Mouse (Mus musculus): ENCODE data around the gene Plekhg6. TPM values are rescaled to one million over a fixed set of nuclear protein-coding genes. Genes with fewer than 3 reads are reported as not detected.
A peak's percentile ranks its signal among the peaks of the same experiment; 100 is the strongest.

The Plekhg6 gene
- 0.05 and 0.17 TPM in 2 replicates for polyA plus RNA-seq (2016; fragmentation: Nextera tagmentation; extraction: Ambion mirVana)

DNA sequence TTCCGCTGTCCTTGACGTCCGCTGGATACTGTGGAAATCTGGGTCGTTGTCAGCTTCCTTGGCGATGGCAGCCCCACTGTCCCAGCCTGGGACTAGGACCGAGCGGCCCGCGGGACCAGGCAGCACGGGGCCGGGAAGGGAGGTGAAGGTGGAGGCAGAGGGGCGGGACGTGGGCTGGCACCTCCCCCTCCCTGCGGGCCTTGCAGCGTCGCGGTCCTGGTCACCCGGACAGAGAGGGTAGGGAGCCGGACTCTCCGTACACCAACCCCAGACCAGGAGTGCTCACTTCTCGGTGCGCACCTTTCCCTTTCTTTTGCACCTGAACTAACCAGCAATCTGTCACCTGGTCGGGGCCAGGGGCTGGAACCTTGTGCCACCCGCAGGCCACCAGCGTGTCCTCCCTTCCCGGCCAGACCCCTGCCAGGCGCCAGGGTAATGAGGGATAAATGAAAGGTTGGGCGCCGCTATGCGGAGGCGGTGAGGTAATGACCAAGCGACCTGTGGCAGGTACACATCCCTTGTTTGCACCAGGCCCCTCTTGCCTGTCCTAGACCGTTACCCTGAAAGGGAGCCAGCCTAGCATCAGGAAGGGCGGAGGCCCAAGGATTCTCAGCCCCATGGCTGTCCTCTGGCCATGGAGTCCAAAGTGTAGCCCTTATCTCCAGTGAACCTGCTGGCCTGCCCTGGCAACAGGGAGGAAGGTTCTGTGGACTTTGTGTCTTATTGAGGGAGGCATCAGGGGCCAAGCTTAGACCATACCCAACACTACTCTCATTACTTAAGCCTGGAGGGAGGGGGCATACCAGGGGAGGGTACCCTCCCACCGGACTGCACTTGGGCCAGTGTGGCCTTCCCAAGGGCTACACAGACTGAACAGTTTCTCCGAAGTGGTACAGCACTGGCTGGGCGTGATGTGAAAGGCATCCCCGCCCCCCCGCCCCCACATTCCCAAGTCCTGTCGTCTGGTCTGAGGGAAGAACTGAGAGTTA lies at the start of gene Plekhg6:
TSS of gene Plekhg6 (minus strand) at position 422 of the 989 bp plus-strand sequence.
- Histone ChIP-seq H3K4me3 (peak within 1 kb of the TSS; percentile 37), H3K36me3 (no peaks in the 10 kb centered on the region), H3K27me3 (peaks cover 67% of the 10 kb centered on the region), H3K9me3 (no peaks in the 10 kb centered on the region), H3K4me1 (peaks cover 18% of the 10 kb centered on the region), H3K4me2 (replicated peaks) (peak within 1 kb of the TSS; percentile 54), H3K9ac (replicated peaks) (no peak within 1 kb of the TSS; the same call in 1 of the 2 replicates), H3K27ac (replicated peaks) (no peak within 1 kb of the TSS)
- peak; percentile 28; the same call in 1 of the 2 replicates for ATAC-seq (ENCODE audit: low FRiP score, low read depth)
- 10% methylated on average over 40 of the region's 40 CpGs for WGBS

DNA sequence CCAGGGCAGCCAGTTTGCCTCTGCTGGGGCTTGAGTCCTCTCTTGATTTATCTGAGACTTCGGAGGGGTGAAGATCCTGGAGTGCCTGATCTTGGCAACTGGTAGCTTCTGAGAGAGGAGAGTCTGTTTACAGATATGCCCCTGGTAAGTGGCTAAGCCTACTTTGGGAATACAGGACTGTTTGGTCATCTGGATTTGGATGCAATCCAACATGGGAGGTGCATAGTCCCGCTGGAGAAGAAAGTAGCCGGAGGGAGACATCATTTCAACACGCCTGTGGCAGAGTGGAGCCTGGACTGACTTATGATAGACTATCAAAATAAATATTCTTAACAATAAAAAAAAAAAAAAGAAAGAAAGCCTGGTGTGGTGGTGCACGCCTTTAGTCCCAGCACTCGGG lies 49.1 kb upstream of the Plekhg6 start:
- Histone ChIP-seq H3K4me3 (no peak overlapping the region), H3K36me3 (no peaks in the 10 kb centered on the region), H3K27me3 (no peaks in the 10 kb centered on the region), H3K9me3 (no peaks in the 10 kb centered on the region), H3K4me1 (peaks cover 9% of the 10 kb centered on the region; the same call in 1 of the 2 replicates), H3K27ac (replicated peaks) (no peak overlapping the region), H3K9ac (replicated peaks) (no peak overlapping the region), H3K4me2 (replicated peaks) (no peak overlapping the region)
- no peak for ATAC-seq (ENCODE audit: low FRiP score, low read depth)
- WGBS, result 93% methylated on average over 6 of the region's 6 CpGs

DNA sequence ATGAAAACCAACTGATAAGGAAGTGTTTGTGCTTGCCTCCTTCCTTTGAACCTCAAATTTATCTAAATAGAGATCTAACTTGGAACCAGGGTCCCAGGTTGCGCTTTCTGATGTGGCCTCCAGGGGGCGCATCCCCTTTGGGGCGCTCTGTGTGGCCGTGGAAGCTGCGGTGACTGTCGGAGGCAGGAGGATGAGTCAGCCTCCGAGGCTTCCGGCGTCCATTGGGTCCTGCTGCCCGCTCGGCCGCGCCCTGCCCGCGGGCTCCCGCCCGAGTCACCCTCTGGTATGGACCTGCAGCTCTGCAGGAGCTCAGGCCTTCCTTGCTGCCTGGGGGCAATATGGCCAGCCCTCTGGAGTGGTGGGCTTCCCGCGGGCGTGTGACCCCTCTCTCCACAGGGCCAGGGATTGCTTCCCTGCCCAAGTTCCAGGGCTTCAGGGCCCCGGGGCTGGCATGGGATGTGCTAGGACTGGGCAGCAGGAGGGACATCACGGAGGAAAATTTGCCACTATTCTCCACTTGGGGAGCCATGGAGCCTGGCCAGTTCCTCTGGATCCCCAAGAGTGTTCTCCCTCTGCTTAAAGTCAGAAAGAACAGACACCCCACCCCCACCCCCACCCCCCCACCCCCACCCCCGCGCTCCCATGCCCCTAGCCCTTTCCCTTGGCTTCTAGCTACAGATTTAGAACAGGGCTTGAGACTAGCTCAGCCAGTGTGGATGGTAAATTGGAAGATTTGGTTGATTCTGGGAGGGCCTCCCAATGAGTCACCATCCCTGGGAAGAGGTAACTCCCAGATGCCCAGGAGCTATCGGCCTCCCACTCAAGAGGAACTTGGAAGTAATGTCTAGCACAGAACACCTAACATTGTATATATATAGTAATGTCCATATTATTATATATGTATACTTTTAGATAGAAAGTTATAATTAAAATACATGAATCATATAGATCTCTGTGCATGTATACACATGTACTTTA lies 46.1 kb upstream of the Plekhg6 start:
- peaks cover 21% of the 10 kb centered on the region; the same call in 1 of the 2 replicates for H3K4me1 ChIP-seq
- H3K27ac ChIP-seq (replicated peaks), result no peak overlapping the region
- peak overlapping the region; percentile 70 for H3K4me2 ChIP-seq (replicated peaks)
- peak; percentile 88 for ATAC-seq (ENCODE audit: low FRiP score, low read depth)
- H3K27me3 ChIP-seq, result peaks cover 11% of the 10 kb centered on the region; the same call in 1 of the 2 replicates
- WGBS, result 3% methylated on average over 23 of the region's 25 CpGs
- no peaks in the 10 kb centered on the region for H3K36me3 ChIP-seq
- H3K9me3 ChIP-seq, result no peaks in the 10 kb centered on the region
- H3K4me3 ChIP-seq, result peak overlapping the region; percentile 48
- peak overlapping the region; percentile 63 for H3K9ac ChIP-seq (replicated peaks)

DNA sequence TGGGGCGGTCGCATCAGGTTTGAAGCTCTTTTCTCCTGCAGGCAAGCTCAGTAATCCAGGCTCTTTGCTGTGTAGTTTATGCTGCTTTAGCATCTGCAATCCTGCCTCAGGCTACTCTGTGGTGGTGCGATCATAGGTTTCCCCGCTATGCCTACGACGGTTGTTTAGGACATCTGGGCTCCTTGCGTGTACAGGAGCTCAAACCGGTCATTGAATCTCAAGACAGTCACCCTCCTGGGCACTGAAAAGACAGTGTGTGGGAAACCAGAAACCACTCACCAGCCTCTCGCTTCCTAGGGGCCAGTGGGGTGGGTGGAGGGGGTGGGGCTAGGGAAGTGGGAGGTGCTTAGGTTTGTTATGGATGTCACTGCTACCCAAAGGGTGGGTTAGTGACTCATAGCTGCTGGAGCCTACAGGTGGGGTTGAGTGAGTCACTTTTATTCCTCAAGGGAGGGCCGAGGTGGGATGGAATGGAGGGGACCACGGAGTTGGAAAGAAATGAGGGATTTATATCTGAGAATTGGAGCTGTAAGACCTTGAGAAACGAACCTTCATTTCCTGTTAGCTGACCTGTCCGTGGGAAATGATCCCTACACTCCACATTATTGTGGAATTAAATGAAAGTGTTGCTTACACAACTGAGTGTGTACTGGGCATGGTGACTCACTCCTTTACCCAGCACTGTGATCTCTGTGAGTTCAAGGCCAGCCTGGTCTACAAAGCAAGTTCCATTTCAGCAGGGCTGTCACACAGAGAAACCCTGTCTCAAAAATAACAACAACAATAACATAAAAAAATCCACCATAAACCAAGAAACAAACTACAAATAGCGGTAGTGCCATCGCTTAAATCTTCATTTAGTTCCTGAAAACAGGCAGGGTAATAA lies 44.9 kb upstream of the Plekhg6 start:
- ATAC-seq (ENCODE audit: low FRiP score, low read depth), result no peak
- Histone ChIP-seq H3K4me1 (peaks cover 21% of the 10 kb centered on the region; the same call in 1 of the 2 replicates), H3K9ac (replicated peaks) (no peak overlapping the region), H3K9me3 (no peaks in the 10 kb centered on the region), H3K36me3 (no peaks in the 10 kb centered on the region), H3K27ac (replicated peaks) (no peak overlapping the region), H3K4me3 (no peak overlapping the region), H3K27me3 (peaks cover 11% of the 10 kb centered on the region; the same call in 1 of the 2 replicates), H3K4me2 (replicated peaks) (no peak overlapping the region)
- WGBS, result 58% methylated on average over 15 of the region's 15 CpGs

DNA sequence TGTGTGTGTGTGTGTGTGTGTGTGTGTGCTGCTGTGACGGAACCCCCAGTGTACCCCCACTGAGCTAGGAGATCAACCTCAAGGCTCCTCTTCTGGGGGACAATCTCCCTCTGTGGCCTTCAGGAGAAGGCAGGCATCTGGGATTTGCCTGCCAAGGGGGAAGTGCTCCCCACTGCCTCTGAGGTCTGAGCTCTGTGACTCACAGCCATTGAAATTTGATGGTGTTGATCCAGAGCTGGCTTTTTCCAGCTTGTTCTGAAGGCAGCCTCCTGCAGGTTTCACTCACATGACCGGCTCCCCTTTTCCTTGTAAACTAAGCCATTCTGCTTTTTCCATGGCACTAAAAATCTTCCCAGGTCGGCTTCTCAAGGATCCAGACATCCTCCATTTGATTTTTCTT lies 43.6 kb upstream of the Plekhg6 start:
- Histone ChIP-seq H3K27ac (replicated peaks) (no peak overlapping the region), H3K4me2 (replicated peaks) (no peak overlapping the region), H3K4me3 (no peak overlapping the region), H3K9ac (replicated peaks) (no peak overlapping the region), H3K4me1 (peaks cover 21% of the 10 kb centered on the region; the same call in 1 of the 2 replicates), H3K9me3 (no peaks in the 10 kb centered on the region), H3K36me3 (no peaks in the 10 kb centered on the region), H3K27me3 (peaks cover 14% of the 10 kb centered on the region; the same call in 1 of the 2 replicates)
- WGBS, result 67% methylated on average over 3 of the region's 3 CpGs
- no peak for ATAC-seq (ENCODE audit: low FRiP score, low read depth)

DNA sequence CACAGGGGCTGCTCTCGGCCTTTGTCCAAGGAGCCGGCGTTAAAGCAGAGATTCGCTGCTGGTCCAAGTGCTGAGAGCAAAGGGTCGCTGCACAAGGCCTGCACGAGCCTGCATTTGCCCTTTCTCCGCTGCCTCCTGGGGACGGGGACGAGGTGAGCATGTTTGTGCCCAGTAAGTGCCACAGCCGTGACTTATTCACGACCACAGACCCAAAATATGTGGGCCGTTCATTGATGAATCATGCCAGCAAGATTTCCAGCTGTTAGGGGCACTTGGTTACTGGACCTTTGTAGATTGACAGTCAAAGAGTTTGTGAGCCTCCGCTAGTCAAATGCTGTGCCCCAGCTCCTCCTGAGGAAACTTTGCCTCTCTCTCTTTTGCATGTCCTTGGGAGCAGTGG lies 42.9 kb upstream of the Plekhg6 start:
- Histone ChIP-seq H3K36me3 (no peaks in the 10 kb centered on the region), H3K4me1 (peaks cover 21% of the 10 kb centered on the region; the same call in 1 of the 2 replicates), H3K4me2 (replicated peaks) (no peak overlapping the region), H3K9ac (replicated peaks) (no peak overlapping the region), H3K27me3 (peaks cover 14% of the 10 kb centered on the region; the same call in 1 of the 2 replicates), H3K27ac (replicated peaks) (no peak overlapping the region), H3K4me3 (no peak overlapping the region), H3K9me3 (no peaks in the 10 kb centered on the region)
- ATAC-seq (ENCODE audit: low FRiP score, low read depth), result no peak
- WGBS, result 37% methylated on average over 13 of the region's 13 CpGs

DNA sequence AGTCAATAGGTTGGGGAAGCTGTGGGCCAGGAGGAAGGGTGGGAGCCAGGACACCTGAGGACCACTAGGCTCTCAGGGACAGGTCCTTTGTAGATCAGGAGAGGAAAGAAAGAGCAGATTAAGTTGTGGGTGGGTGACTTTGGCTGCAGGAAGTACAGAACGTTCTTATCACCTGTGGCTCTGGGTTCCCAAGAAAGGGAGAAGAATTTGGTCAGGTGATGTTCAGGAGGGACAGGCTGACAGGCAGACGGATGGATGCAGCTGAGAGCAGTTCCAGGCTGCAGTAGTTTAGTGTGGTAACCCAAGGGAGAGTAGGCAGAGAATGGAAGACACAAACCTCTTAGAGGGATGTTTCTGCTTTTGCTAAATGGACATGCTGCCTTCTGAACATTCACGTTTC lies 42.5 kb upstream of the Plekhg6 start:
- Histone ChIP-seq H3K4me3 (no peak overlapping the region), H3K36me3 (no peaks in the 10 kb centered on the region), H3K27me3 (peaks cover 14% of the 10 kb centered on the region; the same call in 1 of the 2 replicates), H3K9me3 (no peaks in the 10 kb centered on the region), H3K27ac (replicated peaks) (no peak overlapping the region), H3K4me1 (peaks cover 21% of the 10 kb centered on the region; the same call in 1 of the 2 replicates), H3K9ac (replicated peaks) (no peak overlapping the region), H3K4me2 (replicated peaks) (peak overlapping the region; percentile 40)
- ATAC-seq (ENCODE audit: low FRiP score, low read depth), result no peak
- 38% methylated on average over 3 of the region's 3 CpGs for WGBS

DNA sequence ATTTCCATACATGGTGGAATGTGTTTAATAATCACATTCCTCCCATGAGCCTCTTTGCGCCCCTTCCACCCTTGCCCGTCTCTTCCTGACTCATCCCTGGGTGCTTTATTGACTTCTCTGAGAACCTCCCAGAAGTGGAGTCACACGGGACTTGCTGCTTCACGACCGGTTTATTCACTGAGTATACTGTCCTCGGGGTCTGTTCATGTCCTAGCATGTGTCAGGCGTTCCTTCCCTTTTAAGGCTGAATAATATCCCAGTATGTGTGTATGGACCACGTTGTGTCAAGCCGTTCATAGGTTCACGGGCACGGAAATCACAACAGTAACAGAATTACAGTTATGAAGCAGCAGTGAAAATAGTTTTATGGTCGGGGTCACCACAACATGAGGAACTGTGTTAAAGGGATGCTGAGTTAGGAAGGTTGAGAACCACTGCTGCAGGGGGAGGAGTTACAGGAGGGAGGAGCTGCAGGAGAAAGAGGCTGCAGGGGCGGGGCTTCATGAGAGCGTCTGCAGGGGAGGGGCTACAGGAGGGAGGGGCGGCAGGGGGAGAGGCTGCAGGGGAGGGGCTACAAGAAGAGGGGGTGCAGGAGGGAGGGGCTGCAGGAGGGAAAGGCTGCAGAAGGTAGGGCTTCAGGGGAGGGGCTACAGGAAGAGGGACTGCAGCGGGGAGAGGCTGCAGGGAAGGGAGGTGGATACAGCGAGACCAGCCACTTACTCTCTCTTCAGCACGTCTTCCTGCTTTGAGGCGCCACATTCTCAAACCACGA lies 41.6 kb upstream of the Plekhg6 start:
- H3K27ac ChIP-seq (replicated peaks), result no peak overlapping the region
- H3K4me2 ChIP-seq (replicated peaks), result peak overlapping the region; percentile 40
- no peak overlapping the region for H3K9ac ChIP-seq (replicated peaks)
- 27% methylated on average over 17 of the region's 20 CpGs for WGBS
- no peaks in the 10 kb centered on the region for H3K9me3 ChIP-seq
- peaks cover 18% of the 10 kb centered on the region for H3K27me3 ChIP-seq
- ATAC-seq (ENCODE audit: low FRiP score, low read depth), result no peak
- H3K4me3 ChIP-seq, result peak overlapping the region; percentile 9; the same call in 1 of the 2 replicates
- H3K4me1 ChIP-seq, result peaks cover 21% of the 10 kb centered on the region; the same call in 1 of the 2 replicates
- H3K36me3 ChIP-seq, result no peaks in the 10 kb centered on the region

DNA sequence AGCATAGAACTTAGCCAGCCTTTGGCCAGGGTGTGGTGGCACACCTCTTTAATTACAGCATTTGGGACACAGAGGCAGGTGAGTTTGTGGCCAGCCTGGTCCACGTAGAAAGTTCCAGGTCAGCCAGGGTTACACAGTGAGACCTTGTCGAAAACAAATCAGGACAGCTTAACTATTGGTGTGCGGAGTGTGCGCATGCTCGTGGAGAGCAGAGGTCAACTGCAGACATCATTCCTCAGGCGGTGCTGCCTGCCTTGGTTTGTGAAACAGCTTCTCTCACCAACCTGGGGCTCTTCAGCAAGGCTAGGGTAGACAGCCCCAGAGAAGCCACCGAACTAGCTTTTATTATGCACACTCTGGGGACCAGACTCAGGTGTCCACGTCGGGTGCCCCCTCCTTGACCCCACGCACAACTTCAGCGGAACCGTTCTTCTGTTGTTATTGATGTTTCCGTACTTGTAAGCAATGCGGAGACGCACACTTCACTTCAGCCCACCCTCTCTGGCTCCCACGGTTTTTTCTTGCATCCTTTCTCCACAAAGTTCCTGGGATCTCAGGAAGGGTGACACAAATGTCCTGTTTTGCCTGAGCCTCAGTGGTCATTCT lies 40.0 kb upstream of the Plekhg6 start:
- no peak overlapping the region for H3K9ac ChIP-seq (replicated peaks)
- H3K9me3 ChIP-seq, result no peaks in the 10 kb centered on the region
- H3K4me3 ChIP-seq, result no peak overlapping the region
- WGBS, result 81% methylated on average over 16 of the region's 16 CpGs
- ATAC-seq (ENCODE audit: low FRiP score, low read depth), result no peak
- no peak overlapping the region for H3K4me2 ChIP-seq (replicated peaks)
- no peak overlapping the region for H3K27ac ChIP-seq (replicated peaks)
- H3K27me3 ChIP-seq, result peaks cover 18% of the 10 kb centered on the region
- 0 out of 2 replicates have a peak, but pooled peaks cover 11% of the 10 kb centered on the region for H3K4me1 ChIP-seq
- no peaks in the 10 kb centered on the region for H3K36me3 ChIP-seq

DNA sequence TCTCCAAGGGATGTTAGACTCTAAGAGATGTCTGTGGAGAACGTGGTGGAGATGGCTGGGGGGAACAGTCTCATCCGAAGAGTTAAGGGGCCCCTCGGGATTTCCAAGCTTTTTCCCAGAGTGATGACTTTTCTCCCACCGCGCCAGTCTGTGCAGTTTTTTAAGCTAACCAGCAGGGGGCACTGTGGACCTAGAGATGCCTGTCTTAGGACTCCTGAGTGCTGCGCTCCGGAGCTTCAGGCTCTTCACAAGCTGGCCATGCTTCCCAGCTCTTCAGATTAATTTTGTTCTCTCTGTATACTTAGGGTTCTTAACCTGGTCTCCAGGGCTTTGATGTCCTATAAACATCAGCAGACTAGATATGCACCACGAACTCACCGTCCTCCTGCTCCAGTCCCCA lies 38.2 kb upstream of the Plekhg6 start:
- no peak overlapping the region for H3K9ac ChIP-seq (replicated peaks)
- H3K27me3 ChIP-seq, result peaks cover 13% of the 10 kb centered on the region
- 12% methylated on average over 9 of the region's 9 CpGs for WGBS
- no peak overlapping the region for H3K4me3 ChIP-seq
- ATAC-seq (ENCODE audit: low FRiP score, low read depth), result peak; percentile 88
- no peaks in the 10 kb centered on the region for H3K9me3 ChIP-seq
- H3K36me3 ChIP-seq, result no peaks in the 10 kb centered on the region
- no peak overlapping the region for H3K4me2 ChIP-seq (replicated peaks)
- H3K4me1 ChIP-seq, result 0 out of 2 replicates have a peak, but pooled peaks cover 11% of the 10 kb centered on the region
- no peak overlapping the region for H3K27ac ChIP-seq (replicated peaks)

Measured in midbrain, embryonic 12.5 days (tissue).